Mouse (Mus musculus): ENCODE measurements at regions not wholly inside any gene's neighbourhood (a gene's known extent, or its start where the extent isn't known, plus 50 kb on each side); places are given as distances from the start of the nearest gene placed in this dataset.

GRCm38 (mm10) chrX:11567827-11568226 is 240.2 kb downstream of the H2al1j start:
- TF ChIP-seq POLR2A (IDR thresholded peaks at IDR 0.05; ENCODE audit: borderline replicate concordance, control insufficient read depth, low read depth, low read length) (no peak), CTCF (IDR thresholded peaks at IDR 0.05; ENCODE audit: control insufficient read depth, insufficient read depth, low read length) (no peak)
